Mouse (Mus musculus) macrophage (primary cell): Measurements from ENCODE around the gene Fbn1. TPM values are rescaled to one million over a fixed set of nuclear protein-coding genes. Genes with fewer than 3 reads are reported as not detected.

Source experiments
- H3K27ac ChIP-seq: fragments of 350-480 bp; formaldehyde crosslinking; 2 replicates; pipeline ENCODE4 v1.9.0; 2021
- H3K36me3 ChIP-seq: fragments of 350-480 bp; formaldehyde crosslinking; 2 replicates; pipeline ENCODE4 v1.9.0; 2021; ENCODE audit errors: inconsistent target
- H3K4me3 ChIP-seq: fragments of 350-480 bp; formaldehyde crosslinking; 2 replicates; pipeline ENCODE4 v1.9.0; 2021; ENCODE audit errors: inconsistent target
- H3K79me2 ChIP-seq: fragments of 350-480 bp; formaldehyde crosslinking; 2 replicates; pipeline ENCODE4 v1.9.0; 2021; ENCODE audit errors: inconsistent target
- WGBS: methylation state at CpG from one replicate; pipeline ENCODE4 v1.1.7; 2026; ENCODE audit warnings: inconsistent platforms; ENCODE audit not compliant: missing documents; 5-methylcytosine and 5-hydroxymethylcytosine counted together
- polyA plus RNA-seq: library from polyadenylated mRNA; stranded (reverse); fragments of 250-400 nt; gene quantifications from 3 replicates; pipeline ENCODE4 v1.2.4, GENCODE M21; 2018; ENCODE audit warnings: inconsistent platforms

The Fbn1 gene
- polyA plus RNA-seq, 1 experiment from 2014 or later, result 0.04 TPM

DNA sequence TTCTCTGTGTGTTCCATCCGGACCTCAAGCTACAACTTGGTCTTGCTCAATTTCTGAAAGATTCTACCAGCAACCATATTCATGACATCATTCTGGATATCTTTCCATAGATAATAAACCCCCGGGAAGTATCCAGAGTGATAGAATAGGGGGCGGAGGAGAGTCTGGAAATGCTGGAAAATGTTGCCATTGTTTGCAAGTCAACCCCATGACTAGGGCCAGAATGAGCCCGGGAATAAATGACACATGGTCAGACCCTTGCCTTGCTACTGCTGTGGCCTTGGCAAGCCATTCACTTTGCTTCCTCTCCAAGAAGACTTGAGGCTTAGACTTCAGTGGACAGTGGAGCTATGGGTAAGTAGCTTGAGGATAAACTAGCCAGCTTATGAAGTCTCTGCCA is 4.1 kb upstream of the Fbn1 start:
- H3K4me3 ChIP-seq, result no peak overlapping the region
- 86% methylated on average over 4 of the region's 4 CpGs for WGBS
- no peaks in the 10 kb centered on the region for H3K79me2 ChIP-seq
- H3K27ac ChIP-seq, result no peak overlapping the region
- H3K36me3 ChIP-seq, result no peaks in the 10 kb centered on the region

DNA sequence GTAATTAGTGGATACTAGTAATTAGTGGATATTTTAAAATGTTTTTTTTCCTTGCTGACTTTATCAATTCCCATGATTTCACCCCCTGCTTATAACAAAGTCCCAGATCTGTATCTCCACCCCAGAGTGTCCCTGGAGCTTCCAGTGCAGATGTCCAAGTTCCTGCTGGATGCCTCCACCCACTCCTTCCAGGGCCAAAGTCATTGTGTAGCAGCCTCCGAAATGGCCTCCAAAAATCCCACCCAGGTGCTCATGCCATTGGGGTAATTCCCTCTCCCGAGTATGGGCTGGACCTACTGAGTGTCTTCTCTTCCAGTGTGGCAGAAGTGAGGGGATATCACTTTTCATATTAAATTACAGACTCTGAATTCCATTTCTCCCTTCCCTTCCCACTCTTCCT is 3.0 kb upstream of the Fbn1 start:
- no peak overlapping the region for H3K27ac ChIP-seq
- 80% methylated on average over 2 of the region's 2 CpGs for WGBS
- H3K79me2 ChIP-seq, result no peaks in the 10 kb centered on the region
- no peaks in the 10 kb centered on the region for H3K36me3 ChIP-seq
- H3K4me3 ChIP-seq, result no peak overlapping the region

DNA sequence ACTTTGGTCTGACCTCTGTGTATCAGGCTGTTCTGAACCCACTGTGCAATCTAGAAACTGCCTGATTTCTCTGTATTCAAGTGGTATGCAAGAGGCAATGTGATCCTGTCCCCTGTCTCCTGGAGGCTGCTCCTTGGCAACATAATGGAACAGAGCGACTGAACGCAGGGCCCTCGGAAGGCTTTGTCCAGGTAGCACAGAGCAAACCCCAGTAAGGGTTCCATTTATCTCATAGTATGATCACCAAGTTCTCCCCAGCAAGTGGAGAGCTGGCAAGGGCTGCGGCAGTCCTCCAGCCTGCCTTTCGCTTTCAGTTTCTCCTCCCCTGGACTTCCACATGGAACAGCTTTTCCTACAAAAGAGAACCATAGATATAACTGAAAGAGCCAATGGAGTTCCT is 588 bp upstream of the Fbn1 start:
- H3K4me3 ChIP-seq, result no peak overlapping the region
- 87% methylated on average over 5 of the region's 5 CpGs for WGBS
- H3K79me2 ChIP-seq, result no peaks in the 10 kb centered on the region
- H3K27ac ChIP-seq, result no peak overlapping the region
- no peaks in the 10 kb centered on the region for H3K36me3 ChIP-seq

DNA sequence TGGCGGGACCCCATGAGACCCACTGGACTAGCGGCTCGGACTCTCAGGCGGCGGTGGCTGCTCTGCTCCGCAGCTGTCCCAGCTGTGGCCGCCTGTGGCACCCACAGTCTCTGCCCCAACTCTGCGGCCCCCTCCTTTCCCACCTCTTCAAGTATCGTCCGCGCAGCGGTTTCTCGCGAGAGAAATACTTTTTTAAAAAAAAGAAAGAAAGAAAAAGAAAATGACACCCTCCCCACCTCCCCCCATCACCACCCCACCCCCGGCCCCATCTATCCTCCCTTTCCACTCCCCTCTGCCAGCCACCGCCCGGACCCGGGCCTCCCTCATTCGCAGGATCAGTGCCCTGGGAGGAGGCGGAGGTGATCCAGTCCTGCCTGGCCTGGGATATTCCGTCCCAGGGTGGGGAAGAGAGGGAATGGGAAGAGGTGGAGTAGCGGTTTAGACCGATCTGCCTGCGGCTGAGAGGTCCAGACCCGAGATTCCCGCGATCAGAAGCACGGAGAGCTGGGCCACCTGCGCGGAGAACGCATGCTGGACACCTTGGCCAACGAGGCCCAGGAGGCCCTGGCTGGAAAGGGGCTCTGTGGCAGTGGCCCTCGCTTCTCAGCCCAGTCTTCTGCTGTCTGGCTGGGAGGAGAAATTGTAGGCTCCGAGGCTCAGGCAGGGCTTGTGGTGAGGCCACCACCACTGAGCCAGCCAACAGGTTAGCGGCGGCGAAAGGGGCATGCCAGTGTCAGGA is 1.3 kb downstream of the Fbn1 start:
- H3K27ac ChIP-seq, result no peak overlapping the region

DNA sequence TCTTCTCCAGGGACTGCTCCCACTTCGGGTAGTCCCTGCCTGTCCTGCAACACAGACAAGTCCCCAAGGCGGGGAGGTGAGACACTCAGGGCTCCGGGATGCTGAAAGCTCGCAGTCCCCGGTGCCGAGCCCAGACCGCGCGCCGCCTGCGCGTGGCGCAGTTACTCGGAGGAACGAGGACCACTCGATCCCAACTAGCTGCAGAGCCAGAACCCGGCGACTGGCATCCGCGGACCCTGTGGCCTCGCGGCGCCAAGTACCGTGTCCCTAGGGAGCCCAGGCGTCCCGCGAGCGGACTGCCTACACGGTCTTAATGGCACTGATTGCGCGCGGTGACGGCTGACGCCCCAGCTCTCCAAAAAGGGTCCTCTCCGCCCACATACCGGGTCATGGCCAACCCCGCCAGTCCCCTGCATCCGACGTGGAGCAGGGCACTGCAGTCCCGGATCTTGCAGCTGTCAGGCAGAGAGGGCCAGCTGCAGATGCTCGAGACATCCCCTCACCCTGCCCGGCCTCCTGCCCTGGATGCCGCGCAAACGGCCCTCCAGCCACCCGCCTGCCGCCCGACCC is 2.0 kb downstream of the Fbn1 start:
- Histone ChIP-seq H3K4me3 (no peak overlapping the region), H3K27ac (no peak overlapping the region), H3K36me3 (no peaks in the 10 kb centered on the region), H3K79me2 (no peaks in the 10 kb centered on the region)
- under 1% methylated on average over 48 of the region's 48 CpGs for WGBS

More for the DNA sequence above, 1.3 kb downstream of the Fbn1 start:
- 9% methylated on average over 31 of the region's 37 CpGs for WGBS
- H3K36me3 ChIP-seq, result no peaks in the 10 kb centered on the region
- no peak overlapping the region for H3K4me3 ChIP-seq
- no peaks in the 10 kb centered on the region for H3K79me2 ChIP-seq

DNA sequence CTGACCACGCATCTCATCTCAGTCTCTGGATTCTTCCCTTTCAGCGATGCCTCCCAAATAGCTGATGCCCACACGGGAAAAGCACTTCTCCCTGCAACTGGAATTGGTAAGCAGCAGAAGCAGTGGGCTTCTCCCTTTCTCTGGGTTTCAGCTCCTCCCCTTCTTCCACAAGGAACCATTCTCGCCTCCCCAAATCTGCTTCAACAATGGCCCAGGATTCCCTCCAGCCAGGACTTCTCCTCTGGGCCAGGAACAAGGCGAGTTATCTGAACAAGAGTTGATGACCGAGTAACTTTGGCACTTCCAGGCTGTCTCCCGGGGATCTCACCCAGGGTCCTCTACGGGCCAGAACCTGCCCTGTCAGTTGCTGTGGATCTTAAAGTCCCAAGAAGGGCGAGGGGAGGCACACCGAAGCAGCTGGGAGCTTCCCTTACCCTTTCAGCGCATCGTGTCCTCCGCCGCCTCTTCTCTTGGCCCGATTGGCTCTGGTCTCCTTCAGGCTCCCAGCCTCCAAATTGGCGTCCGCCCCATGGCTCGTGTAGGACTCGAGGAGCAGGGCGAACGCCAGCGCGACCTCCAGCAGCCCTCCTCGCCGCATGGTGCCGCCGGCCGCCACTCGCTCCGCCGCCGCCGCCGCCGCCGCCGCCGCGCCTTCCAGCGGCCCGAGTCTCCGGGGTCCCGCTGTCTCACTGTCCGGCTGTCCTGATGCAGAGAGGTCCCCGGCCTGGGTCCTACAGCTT is 2.6 kb downstream of the Fbn1 start, which contains the start of gene Gm9913:
Gene Gm9913 (plus strand): TSS at position 84 of the 740 bp plus-strand sequence.
- no peaks in the 10 kb centered on the region for H3K79me2 ChIP-seq
- no peak within 1 kb of the TSS for H3K4me3 ChIP-seq
- H3K27ac ChIP-seq, result no peak within 1 kb of the TSS
- 10% methylated on average over 44 of the region's 45 CpGs for WGBS
- H3K36me3 ChIP-seq, result no peaks in the 10 kb centered on the region

DNA sequence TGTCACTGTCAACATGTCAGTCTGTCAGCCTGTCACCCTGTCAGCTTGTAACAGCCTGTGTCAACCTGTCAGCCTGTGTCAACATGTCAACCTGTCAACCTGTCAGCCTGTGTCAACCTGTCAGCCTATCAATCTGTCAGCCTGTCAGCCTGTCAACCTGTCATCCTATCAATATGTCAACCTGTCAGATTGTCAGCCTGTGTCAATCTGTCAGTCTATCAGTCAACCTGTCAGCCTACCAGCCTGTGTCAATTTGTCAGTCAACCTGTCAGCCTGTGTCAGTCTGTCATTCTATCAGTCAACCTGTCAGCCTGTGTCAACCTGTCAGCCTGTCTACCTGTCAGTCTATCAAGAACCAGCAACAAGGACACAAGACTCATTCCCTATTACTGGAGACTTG is 6.3 kb downstream of the Fbn1 start:
- no peak overlapping the region for H3K27ac ChIP-seq
- H3K4me3 ChIP-seq, result no peak overlapping the region
- H3K79me2 ChIP-seq, result no peaks in the 10 kb centered on the region
- H3K36me3 ChIP-seq, result no peaks in the 10 kb centered on the region

DNA sequence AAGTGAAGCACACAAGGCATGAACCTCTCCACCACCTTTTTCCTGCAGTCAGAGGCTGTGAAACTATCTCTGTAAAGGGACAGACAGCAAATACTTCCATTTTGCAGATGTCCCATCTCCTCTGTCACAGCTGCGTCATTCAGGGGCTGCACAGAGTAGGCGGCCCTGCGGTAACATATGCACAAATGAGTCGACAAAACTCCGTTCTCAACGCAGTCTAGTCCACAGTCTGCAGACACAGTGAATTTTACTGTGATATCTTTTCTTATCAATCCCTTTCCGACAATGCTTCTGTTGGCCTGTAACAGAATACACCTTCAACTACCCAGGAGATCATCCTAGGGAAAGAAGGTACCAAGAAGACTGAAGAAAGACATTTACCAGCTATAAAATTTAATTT is 9.6 kb downstream of the Fbn1 start:
- WGBS, result 91% methylated on average over 7 of the region's 7 CpGs
- Histone ChIP-seq H3K36me3 (no peaks in the 10 kb centered on the region), H3K4me3 (no peak overlapping the region), H3K79me2 (no peaks in the 10 kb centered on the region), H3K27ac (no peak overlapping the region)

DNA sequence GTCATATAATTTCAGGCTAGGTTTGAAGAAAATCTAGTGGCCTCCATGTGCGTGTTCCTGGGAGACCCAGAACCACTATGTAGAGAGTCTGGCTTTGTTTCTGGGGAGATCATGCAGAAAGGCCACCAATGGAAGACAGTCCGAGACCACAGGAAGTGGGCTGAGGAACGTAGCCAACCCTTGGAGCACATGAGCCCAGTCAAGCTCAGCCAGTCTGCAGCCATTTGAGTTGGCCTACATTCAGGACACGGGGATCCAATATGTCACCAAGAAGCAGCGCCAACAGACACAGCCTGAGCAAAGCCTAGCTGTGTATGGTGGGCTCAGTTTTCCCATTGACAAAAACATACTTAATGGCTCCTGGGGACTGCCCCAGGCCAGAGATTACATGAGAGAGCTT is 11.1 kb downstream of the Fbn1 start:
- no peak overlapping the region for H3K4me3 ChIP-seq
- no peak overlapping the region for H3K27ac ChIP-seq
- no peaks in the 10 kb centered on the region for H3K36me3 ChIP-seq
- H3K79me2 ChIP-seq, result no peaks in the 10 kb centered on the region
- 47% methylated on average over 5 of the region's 5 CpGs for WGBS

DNA sequence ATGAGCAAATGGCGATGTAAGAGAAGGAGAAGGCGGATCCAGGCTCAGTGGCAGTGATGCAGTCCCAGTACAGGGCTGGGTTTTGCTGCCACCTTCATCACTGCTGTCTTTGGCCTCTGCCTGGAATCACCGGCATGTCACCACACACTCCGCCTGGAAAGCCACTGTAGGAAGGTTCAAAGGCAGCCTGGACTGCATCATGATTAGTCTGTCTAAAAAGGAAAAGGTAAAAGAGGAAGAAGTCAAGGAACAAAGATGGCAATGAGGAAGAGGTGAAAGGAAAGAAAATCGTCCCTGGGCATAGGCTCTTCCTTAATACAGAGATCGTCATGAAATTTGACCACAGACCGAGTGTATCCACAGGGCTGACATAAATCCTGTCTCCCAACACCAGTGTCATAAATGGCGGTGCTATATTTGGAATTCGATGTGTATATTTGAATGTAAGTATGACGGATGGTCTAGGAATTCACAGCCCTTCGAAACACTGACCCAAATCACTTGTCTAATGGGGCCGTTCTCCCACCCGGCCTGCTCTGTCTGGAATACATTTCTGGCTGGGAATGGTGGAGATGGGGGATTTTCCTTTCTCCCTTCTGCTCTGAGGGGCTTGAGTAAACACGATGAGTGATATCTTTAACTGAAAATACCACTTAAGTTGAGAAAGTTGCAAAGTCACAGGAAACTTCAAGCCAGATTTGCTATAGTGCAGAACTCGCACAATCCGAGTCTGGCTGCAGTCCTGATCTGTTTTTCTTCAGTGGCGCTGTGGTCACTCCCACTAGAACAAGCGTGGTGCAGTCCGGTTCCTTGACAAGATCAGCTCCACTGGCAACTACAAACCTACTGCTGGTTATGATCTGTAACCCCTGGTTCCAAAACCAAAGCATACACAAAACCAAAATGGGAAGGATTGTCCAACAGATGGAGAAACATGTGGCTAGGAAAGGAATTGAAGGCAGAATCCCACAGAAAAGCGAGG is 12.7 kb downstream of the Fbn1 start:
- Histone ChIP-seq H3K36me3 (no peaks in the 10 kb centered on the region), H3K79me2 (no peaks in the 10 kb centered on the region)
- 55% methylated on average over 20 of the region's 20 CpGs for WGBS

DNA sequence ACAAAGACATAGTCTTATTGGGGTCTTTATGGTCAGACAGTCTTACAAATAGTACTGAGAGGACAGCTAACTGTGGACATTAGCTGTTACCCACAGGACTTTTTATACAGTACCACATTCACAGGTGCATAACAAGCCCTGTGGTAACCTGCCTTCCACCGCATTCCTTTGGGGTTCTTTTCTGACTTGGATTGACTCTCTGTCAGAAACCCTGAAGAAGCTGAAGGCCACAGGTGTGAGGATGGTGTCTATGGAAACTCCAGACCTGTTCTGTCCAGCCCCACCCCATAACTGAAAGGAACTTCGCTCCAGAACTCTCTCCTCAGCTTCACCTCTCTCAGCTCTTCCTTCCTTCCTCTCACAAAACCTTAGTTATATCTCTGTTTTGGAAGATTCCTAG is 13.5 kb downstream of the Fbn1 start:
- Histone ChIP-seq H3K4me3 (no peak overlapping the region), H3K36me3 (no peaks in the 10 kb centered on the region), H3K79me2 (no peaks in the 10 kb centered on the region), H3K27ac (no peak overlapping the region)
- 95% methylated on average over 2 of the region's 2 CpGs for WGBS

More for the DNA sequence above, 12.7 kb downstream of the Fbn1 start:
- no peak overlapping the region for H3K4me3 ChIP-seq
- no peak overlapping the region for H3K27ac ChIP-seq

DNA sequence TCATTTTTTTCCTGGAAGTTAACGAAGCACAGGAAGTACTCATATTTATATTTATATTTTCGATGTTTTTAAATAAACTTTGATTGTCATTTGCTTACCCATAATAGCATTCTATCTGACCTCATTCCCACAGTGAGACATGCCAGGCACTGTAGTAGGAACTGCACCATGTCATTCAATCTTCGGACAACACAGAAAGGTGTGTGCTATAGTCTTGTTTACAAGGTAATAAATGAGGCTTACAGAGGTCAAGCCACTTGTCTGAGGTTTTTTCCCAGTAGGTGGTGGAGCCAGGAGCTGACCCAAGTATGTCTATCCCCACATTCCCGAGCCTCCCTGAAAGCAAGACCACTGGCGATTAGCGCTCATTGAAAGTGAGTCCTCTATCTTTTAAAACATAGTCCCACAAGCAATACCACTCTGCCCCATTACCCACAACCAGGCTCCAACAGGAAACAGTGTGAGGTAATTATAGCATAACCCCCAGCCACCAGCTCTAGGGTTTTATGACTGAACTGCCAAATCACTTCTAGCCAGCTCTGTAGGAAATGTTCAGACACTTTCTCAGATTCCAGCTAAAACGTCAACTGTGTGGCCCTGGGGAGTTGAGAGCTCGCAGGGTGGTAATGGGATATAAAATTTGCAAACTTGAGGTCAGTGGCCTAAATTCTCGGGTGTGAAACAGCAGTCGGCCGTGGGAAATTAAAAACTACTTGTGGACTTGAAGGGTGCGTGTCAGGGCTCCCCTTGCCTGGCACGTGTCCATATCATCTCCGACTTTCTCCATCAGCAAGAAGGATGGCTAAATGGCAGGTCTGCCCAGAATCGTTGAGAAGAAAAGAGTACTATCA is 15.5 kb downstream of the Fbn1 start:
- no peak overlapping the region for H3K4me3 ChIP-seq
- 26% methylated on average over 15 of the region's 15 CpGs for WGBS
- no peak overlapping the region for H3K27ac ChIP-seq
- no peaks in the 10 kb centered on the region for H3K36me3 ChIP-seq
- no peaks in the 10 kb centered on the region for H3K79me2 ChIP-seq

DNA sequence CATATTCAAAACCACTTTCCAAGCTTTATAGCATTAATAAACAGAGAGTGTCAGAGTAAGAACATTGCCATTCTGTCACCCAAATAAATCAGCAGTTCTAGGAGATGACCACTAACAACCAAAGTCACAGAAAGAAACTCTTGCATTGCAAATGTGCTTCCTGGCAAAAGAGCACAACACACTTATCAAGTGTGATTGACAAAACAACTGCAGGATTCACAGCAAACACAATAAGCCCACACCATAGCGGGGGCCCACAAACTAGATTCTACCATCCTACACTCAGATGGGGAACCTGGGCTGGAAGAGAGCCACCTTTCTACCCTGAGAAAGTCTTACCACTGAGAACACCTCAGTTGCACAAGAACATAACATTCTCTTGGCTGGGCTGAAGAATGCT is 17.8 kb downstream of the Fbn1 start:
- WGBS, result 100% methylated on average over 1 of the region's 1 CpGs
- Histone ChIP-seq H3K4me3 (no peak overlapping the region), H3K36me3 (no peaks in the 10 kb centered on the region), H3K27ac (no peak overlapping the region), H3K79me2 (no peaks in the 10 kb centered on the region)

DNA sequence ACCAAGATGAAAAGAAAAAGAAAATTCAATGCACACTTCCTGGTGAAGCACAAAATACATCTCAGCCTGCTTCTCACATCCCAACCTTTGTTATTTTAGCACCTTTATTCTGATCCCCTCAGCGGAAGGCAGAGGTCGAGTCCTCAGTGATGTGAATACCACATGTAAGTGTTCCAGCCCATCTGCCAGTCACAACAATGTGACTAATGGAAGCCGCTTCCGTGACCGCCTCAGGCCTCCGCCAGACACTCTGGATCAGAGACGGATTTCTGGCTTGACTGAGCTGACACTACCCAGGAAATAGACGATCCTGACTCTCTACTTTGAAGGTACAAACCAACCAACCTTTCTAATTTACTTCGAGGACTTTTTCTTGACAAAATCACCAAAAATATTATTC is 22.9 kb downstream of the Fbn1 start:
- Histone ChIP-seq H3K36me3 (no peaks in the 10 kb centered on the region), H3K4me3 (no peak overlapping the region)

More for the DNA sequence above, 22.9 kb downstream of the Fbn1 start:
- WGBS, result 92% methylated on average over 9 of the region's 9 CpGs
- Histone ChIP-seq H3K79me2 (no peaks in the 10 kb centered on the region), H3K27ac (no peak overlapping the region)
